Mouse (Mus musculus) C2C12 (cell line): Measurements from ENCODE around the gene Tbck.

ENCODE experiments used
- CEBPB ChIP-seq: IDR thresholded peaks from one replicate; pipeline ENCODE4 v1.6.1; 2011; ENCODE audit warnings: low read depth, mild to moderate bottlenecking, control low read depth, moderate library complexity
- CTCF ChIP-seq: IDR thresholded peaks from one replicate; pipeline ENCODE4 v1.5.1; 2011; ENCODE audit not compliant: control insufficient read depth, insufficient read depth, insufficient read length
- FOSL1 ChIP-seq: IDR thresholded peaks from one replicate; pipeline ENCODE4 v1.8.0; 2011; ENCODE audit warnings: mild to moderate bottlenecking, low read length; ENCODE audit not compliant: poor library complexity, insufficient read depth, severe bottlenecking
- MYOG ChIP-seq: IDR thresholded peaks from one replicate; pipeline ENCODE4 v1.6.1; 2011; ENCODE audit not compliant: control insufficient read depth, insufficient read length; ENCODE audit errors: extremely low read depth

DNA sequence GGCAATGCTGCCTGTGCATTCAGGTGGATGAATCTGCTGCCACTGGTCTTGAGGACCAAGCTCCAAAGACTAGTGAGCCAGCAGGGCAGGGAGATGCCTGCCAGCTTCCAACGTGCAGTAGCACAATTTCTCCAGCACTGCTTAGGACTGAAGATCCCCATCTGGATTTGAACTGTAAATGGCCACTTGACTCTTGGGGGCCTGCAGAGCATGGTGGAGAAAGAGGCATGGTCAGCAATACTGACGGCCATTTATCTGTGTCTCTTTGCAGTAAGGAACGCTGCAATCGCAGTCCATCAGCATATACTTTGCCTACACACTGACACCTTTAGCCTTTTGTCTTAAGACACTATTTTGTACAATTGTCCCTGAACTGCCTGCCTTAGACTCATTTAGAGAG lies 153.2 kb downstream of the Tbck start:
- no peak for TF ChIP-seq CTCF
- TF ChIP-seq FOSL1, result no peak
- TF ChIP-seq MYOG, result no peak
- no peak for TF ChIP-seq CEBPB
